Mouse (Mus musculus) CD8-positive naive resting alpha-beta T cell, adult 2 months (primary cell): ENCODE data around the gene Olfr960.

Source experiments
- DNase-seq, 2 experiments: peaks; one replicate each; pipeline ENCODE4 v3.0.0; 2022; ENCODE audit warnings: low read depth in 2 of 2, low spot score in 2 of 2

Gene Olfr960

GRCm38 (mm10) chr9:39621073-39621472, at the start of gene Olfr960:
Gene Olfr960, plus strand, starts transcription at chr9:39621373.
- no peak for DNase-seq

DNA sequence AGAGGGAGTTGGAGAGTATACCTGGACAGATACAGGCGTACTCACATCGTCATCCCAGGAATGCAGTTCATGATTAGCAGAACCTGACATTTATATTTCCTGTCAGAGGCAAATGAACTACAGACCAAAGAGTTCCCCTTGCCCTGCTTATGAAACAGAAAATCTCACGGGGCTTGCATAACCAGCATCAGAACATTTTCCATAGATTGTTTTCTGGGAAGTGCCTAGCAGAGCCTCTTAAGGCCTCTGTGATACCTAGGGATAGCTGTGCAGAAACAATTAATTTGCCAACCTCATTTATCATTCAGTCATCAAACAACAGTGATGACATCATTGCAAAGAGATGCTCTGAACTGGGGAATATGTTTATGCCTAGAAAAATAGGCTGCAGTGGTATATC, 45.7 kb upstream of the Olfr960 start, which contains the start of gene Olfr959:
Olfr959 (minus strand) TSS at position 101 of the 400 bp plus-strand sequence.
- DNase-seq = no peak

DNA sequence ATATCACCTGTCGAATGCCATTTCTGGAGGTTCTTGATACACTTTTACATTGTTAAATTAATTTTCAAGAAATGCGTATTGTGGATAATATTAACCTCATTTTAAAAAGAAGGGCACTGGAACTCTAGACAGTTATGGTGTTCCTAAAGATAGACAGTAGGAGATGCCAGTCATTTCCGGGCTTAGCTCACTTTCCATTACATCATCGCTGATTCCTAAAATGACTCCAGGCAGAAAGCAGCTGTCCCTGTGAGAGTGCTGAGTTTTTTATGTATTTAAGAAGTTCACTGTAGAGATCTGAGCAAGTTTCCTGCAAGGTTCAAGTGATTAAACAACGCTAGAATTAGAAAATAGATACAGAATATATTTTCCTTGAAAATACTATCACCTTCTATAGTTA, 44.1 kb upstream of the Olfr960 start:
- no peak for DNase-seq

GRCm38 (mm10) chr9:39602536-39603332, 18.4 kb upstream of the Olfr960 start:
- no peak for DNase-seq

GRCm38 (mm10) chr9:39603333-39603845, 17.8 kb upstream of the Olfr960 start:
- no peak for DNase-seq

GRCm38 (mm10) chr9:39603999-39604453, 17.1 kb upstream of the Olfr960 start, which contains the start of gene AW551984:
Gene AW551984, minus strand, starts transcription at chr9:39604403.
- DNase-seq = no peak

- no peak for DNase-seq
Measured at GRCm38 (mm10) chr9:39608497-39608896, 12.7 kb upstream of the Olfr960 start.

DNA sequence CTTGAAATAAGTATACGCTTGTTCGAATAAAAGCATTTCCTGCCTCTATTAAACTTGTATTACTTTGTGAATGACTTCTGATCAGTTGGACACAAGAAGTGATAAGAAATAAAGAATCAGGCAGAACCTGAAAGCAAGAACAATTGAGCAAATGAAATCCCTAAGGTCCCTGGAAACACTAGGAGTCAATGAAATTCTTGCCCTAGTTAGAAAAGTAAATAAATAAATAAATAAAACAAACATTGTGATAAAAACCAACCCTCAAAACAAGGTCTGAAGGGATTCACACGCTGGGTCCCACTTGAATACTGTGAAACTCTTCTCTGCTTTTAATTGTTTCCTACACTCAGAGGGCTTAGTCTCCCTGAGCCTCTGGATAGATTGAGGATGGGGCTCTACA, 10.8 kb upstream of the Olfr960 start, which contains the start of gene Olfr148:
Olfr148 (plus strand) TSS at position 301 of the 400 bp plus-strand sequence.
- no peak for DNase-seq

GRCm38 (mm10) chr9:39611953-39612352, 9.2 kb upstream of the Olfr960 start:
- no peak for DNase-seq

- no peak for DNase-seq
Measured at GRCm38 (mm10) chr9:39623783-39624182, 2.6 kb downstream of the Olfr960 start.

GRCm38 (mm10) chr9:39624711-39625110, 3.5 kb downstream of the Olfr960 start:
- DNase-seq = no peak

DNA sequence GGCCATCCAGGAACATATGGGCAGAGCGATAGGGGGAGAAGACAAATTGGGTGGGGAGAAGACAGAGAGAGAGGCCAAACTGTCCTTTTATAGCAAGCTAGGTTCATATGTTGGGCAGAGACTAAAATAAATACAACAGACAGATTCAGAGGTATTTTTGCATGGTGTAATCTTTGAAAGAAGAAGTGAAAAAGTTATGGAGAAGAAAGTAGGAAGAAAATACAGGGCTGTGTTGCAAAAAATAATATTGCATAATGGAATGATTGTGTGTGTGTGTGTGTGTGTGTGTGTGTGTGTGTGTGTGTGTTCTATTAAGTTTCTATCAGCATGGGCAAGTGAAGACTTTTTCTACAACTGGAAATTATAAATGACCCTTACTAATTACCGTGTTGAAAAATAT, 7.9 kb downstream of the Olfr960 start:
- no peak for DNase-seq

DNA sequence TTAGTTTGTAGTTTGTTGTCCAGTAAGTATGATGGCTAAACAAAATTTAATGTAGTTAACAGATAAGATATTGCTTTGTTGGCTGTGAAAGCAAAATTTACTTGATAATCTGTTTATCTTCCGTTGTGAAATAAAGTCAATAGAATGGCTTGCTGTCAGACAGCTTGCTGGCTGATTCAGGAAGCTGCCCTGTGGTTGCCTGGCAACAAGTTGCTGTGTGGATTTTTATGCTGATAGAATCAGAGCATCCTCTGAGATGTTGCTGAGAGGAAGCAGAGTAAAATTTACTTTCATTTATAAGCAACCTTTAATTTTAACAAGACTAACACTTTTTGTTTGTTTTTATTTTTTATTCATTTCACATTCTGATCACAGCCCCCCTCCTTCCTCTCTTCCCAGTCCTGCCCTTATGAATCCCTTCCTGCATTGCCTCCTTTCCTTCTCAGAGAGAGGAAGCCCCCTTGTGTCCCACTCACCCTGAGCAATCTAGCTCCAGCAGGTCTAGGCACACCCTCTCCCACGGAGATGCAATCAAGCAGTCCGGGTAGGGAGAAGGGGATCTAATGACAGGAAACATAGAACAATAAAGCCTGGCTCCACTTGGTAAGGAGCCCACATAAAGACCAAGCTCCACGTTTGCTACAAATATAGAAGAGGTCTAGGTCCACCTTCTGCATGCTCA, 12.9 kb downstream of the Olfr960 start:
- DNase-seq = no peak

- DNase-seq = no peak
Measured at GRCm38 (mm10) chr9:39644785-39645184, 23.6 kb downstream of the Olfr960 start, which contains the start of gene Olfr961. Gene Olfr961, plus strand, starts transcription at chr9:39645085.

DNA sequence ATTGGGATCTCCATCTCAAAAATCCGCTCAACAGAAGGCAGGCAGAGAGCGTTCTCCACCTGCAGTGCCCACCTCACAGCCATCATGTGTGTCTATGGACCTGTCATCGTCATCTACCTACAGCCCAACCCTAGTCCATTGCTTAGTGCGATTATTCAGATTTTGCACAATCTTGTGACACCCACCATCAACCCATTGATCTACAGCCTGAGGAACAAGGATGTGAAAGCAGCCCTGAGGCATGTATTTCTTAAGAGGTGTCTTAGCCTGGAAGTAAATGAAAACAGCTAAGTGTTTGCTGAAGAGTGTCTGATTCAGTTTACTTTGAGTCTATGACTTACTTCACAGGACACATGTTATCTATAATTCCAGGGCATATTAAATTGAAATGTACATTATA, 26.2 kb downstream of the Olfr960 start:
- no peak for DNase-seq

- no peak for DNase-seq
Measured at GRCm38 (mm10) chr9:39654756-39655396, 33.7 kb downstream of the Olfr960 start.

DNA sequence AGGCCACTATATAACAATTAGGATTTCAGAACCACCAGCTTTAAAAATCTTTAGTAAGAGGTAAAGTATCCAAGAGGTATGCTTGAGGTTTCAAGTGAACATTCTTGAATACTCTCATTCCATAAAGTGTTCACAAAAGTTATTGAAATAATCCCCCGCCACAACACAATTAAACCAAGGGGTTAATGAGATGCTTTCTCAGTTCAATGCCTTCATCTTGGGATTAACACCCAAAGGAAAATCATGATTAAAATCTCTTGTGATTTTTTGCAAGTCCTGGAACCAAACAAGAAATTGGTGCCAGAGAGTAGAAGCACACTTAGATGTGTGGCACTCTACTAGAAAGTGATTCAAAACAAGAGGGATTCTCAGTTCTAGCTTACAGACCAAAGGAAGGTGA, 45.7 kb downstream of the Olfr960 start, which contains the start of gene Olfr963:
Olfr963 (plus strand) TSS at position 301 of the 400 bp plus-strand sequence.
- DNase-seq = no peak

- DNase-seq = no peak
Measured at GRCm38 (mm10) chr9:39669723-39670122, 48.5 kb downstream of the Olfr960 start.
